Mouse (Mus musculus) c-Kit-negative CD71-positive TER-119-positive erythroid progenitor cells, embryonic 14.5 days (primary cell): ENCODE measurements around the gene Hps6.

ENCODE experiments used
- DNase-seq: peaks from one replicate; pipeline ENCODE4 v3.0.0-alpha.2; 2013; ENCODE audit warnings: low read depth, low spot score

Hps6 gene

DNA sequence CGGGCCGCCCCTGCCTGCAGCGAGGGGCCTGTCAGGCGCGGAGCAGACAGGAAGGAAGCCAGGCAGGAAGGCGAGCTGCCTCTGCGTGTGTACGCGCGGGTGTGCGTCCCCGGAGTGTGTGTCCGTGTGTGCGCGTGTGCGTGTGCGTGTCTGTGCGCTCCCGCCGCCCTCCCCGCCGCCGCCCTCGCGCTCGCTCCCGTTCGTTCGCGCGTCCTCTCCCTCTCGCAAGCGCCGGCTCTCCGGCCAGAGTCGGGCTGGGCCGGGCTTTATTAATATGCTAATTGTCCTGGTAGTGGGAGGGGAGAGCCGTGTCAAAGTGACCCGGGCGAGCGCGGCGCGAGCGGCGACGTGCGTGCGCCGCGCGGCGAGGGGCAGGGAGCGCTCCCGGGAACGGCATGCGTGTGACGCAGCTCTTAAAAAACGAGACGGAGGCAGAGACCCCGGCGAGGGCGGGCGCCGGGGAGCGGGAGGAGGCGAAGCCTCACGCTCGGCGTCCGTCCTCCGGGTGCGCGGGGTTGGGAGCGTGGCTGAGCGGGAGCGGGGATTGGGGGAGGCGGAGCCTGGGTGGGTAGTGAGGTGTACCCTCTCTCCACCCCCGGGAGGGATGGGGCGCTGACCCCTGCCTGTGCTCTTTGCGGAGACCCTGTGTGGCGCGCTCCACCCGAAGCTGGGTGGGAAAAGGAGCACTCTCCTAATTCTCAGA lies 41.8 kb downstream of the Hps6 start, which contains the start of gene Ldb1:
Ldb1 (minus strand) TSS at position 222 of the 703 bp plus-strand sequence.
- DNase-seq, result no peak

DNA sequence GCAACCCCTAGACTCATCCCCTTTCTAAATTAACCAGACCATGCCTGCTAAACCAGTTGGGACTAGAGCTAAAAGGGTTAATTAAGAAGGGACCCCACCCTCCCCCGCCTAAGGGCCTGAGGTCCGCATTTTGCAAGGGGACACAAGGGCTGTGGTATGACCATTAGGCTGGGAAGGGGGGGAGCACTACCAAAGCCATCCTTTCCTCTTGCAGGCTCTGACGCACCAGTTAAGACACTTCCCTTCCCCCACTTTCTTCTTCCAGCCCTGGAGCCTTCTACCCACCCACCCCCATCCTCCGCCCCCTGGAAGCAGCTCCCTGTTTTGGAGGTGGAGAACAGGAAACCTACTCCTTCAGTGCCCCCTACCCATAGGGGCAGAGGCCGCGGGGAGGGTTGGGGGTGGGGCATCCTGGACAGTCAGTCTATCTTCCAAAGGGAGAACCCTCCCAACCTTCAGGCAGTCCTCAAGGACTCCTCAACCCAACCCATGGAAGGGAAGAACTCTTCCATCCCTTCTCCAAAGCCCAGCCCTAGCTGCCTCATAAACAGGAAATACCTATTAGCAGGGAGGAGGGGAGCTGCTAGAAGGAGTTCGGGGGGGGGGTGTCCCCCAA lies 42.5 kb downstream of the Hps6 start:
- DNase-seq, result no peak

DNA sequence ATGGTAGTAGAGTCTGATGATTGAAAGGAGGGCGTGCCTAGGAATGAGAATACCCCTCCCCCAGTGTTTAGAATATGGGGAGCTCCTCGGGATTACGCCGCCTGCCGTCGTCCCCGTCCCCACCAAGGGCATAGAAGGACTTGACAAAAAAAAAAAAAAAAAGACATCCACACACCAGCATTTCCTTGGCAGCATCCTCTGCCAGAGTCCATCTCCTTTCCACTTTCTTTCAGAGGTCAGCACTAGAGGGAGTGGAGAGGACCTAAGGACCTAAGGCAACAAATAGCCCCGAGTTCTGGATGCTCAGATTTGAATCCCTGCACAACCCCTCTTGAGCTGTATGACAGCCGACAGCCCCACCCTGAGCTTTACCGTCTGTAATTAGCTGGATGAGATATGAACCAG lies 43.3 kb downstream of the Hps6 start:
- DNase-seq, result no peak

DNA sequence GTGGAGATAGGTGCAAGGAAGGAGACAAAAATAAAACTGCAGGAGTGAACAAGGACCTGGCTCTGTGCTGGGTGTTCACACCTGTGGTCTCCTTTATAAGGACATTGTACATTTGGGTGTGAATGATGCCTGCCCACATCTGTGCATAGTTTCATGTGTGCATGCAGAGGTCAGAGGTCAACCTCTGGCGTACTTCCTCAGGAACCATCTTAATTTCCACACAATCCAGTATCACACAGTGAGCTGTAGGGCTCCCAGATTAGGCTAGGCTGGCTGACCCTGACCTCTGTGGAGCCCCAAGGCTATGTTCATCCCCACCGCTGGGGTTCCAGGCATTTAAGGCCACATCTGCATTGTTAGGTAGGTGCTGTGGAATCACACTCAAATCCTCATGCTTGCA lies 44.1 kb downstream of the Hps6 start:
- DNase-seq, result no peak

DNA sequence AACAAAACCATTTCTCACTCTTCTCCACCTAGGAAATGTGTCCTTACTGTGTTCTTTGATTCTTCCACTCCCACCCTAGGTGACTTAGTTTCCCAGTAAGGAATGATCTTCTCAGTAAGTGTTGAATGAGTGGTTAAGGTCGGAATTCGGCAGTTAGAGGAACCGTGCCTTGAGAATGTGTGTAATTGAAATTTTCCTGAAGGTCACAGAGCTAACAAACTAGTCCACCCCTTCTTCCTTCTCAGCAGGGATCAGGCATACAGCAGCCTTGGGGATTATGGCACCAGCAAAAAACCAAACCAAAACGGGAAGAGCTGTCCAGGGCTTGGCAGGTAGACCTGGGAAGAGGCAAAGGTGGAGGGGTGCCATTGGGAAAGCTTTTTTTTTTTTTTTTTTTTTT lies 45.8 kb downstream of the Hps6 start:
- no peak for DNase-seq

DNA sequence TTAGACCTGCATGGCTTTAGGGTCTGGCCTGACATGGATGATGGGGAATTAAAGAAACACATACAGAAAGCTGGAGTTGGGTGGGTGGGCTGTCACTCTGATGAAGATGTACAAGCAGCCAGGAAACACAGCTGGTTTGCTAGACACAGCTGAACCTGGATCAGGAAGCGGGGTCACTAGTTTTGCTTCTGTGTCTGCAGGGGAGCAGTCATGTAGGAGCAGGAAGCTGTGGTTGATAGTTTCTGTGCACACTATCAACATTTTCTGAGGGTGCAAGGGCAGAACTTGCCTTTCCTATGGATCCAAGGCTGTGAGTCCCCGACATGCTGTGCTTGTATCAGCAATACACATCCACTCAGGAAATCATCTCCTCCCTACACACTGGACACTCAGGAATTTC lies 47.2 kb downstream of the Hps6 start:
- DNase-seq, result no peak
